Mouse (Mus musculus): ENCODE measurements around the gene Car3. TPM values are rescaled to one million over a fixed set of nuclear protein-coding genes. Genes with fewer than 3 reads are reported as not detected.

The Car3 gene
- polyA plus RNA-seq, 1 experiment from 2014 or later: 39.1 TPM

- ATAC-seq (ENCODE audit: low read depth): no peak
- 8% methylated on average over 2 of the region's 2 CpGs for WGBS (ENCODE audit: insufficient replicate concordance)
- Histone ChIP-seq H3K4me3 (replicated peaks) (no peak overlapping the region), H3K9ac (no peak overlapping the region), H3K36me3 (no peaks in the 10 kb centered on the region), H3K27me3 (no peaks in the 10 kb centered on the region), H3K9me3 (replicated peaks) (no peaks in the 10 kb centered on the region), H3K4me2 (no peak overlapping the region), H3K27ac (no peak overlapping the region), H3K4me1 (replicated peaks) (0 out of 2 replicates have a peak, but pooled peaks cover 3% of the 10 kb centered on the region)
- DNase-seq: no peak
Observed at GRCm38 (mm10) chr3:14915355-14915754, 52.0 kb downstream of the Car3 start.

DNA sequence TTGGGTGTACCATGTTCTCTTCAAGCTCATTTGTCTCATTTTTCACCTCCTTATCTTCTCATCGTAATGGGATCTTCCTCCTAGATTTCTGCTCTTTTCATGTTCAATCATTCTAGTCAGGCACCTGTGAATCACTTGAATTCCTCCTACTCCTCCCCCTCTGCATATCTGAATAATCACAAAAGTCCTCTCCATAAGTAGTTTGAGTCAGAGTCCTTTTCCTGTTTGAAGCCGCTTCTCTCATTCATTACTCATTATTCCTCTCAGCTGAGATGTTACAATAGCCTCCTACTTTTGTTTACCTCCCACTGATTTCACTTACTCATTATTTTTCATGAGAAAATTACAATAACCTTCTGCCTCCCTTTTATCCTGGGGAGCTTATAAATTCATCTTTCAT, 53.9 kb downstream of the Car3 start:
- Histone ChIP-seq H3K27ac (no peak overlapping the region), H3K4me3 (replicated peaks) (no peak overlapping the region), H3K27me3 (no peaks in the 10 kb centered on the region), H3K9ac (no peak overlapping the region), H3K4me1 (replicated peaks) (no peaks in the 10 kb centered on the region), H3K9me3 (replicated peaks) (no peaks in the 10 kb centered on the region), H3K36me3 (no peaks in the 10 kb centered on the region), H3K4me2 (no peak overlapping the region)
- WGBS (ENCODE audit: insufficient replicate concordance): 73% methylated on average over 2 of the region's 2 CpGs
- DNase-seq (no peak), ATAC-seq (ENCODE audit: low read depth) (no peak)

Other genes with a start within 250 kb of the Car3 start
- gene Car13, start 221.8 kb upstream of the Car3 start, polyA plus RNA-seq (2015; fragmentation: Nextera tagmentation; extraction: Ambion mirVana): 2.0 and 2.3 TPM in 2 replicates
- 29.0 and 34.3 TPM in 2 replicates for gene Car1, start 55.1 kb upstream of the Car3 start, polyA plus RNA-seq (2015; fragmentation: Nextera tagmentation; extraction: Ambion mirVana)
- 2,501 and 2,750 TPM in 2 replicates for gene Car2, start 22.8 kb downstream of the Car3 start, polyA plus RNA-seq (2015; fragmentation: Nextera tagmentation; extraction: Ambion mirVana)